ENCODE assay signal across 15 mouse cellular contexts in genomic region chr11:102411061-102411460, GRCm38 (mm10). TPM values are rescaled to one million over a fixed set of nuclear protein-coding genes. Genes with fewer than 3 reads are reported as not detected.
DNase-seq lines count a peak whose midpoint lies in the region; ATAC-seq and TF ChIP-seq lines count a peak whose summit lies in the region.
"Had no signal": no experiment of that assay in that cellular context is flagged by ENCODE, and none has a peak within 500 bp of the region (broad histone marks: within the 10 kb centered on the region; RNA-seq: fewer than 3 reads in every experiment).

No protein-coding gene starts in this region.

- TF ChIP-seq CTCF in heart, postnatal 0 days (IDR thresholded peaks at IDR 0.05; ENCODE audit: low read depth), result no peak
- no peak for TF ChIP-seq CTCF in liver, embryonic 14.5 days (IDR thresholded peaks at IDR 0.05; ENCODE audit: low read depth)

- no peak overlapping the region for H3K4me3 ChIP-seq in heart, postnatal 0 days (ENCODE audit: low read depth, low read length)
- H3K4me3 ChIP-seq in liver, embryonic 14.5 days (ENCODE audit: insufficient read depth in 1 of 2, low read depth in 2 of 2, low read length in 2 of 2), result no peak overlapping the region
- H3K4me3 ChIP-seq: forebrain, embryonic 15.5 days; midbrain, embryonic 13.5 days had no signal

- H3K4me1 ChIP-seq in heart, postnatal 0 days (ENCODE audit: control insufficient read depth, insufficient read depth), result peaks cover 9% of the 10 kb centered on the region
- peaks cover 20 to 23% of the 10 kb centered on the region in 2 experiments for H3K4me1 ChIP-seq in liver, embryonic 14.5 days (replicated peaks; ENCODE audit: control insufficient read depth in 2 of 2, insufficient read depth in 2 of 2, low read length in 1 of 2)

- WGBS in heart, postnatal 0 days, result 61% methylated on average over 3 of the region's 3 CpGs
- WGBS in liver, embryonic 14.5 days (ENCODE audit: insufficient replicate concordance), result 71% methylated on average over 3 of the region's 3 CpGs

- H3K27me3 ChIP-seq in heart, postnatal 0 days (ENCODE audit: control insufficient read depth, insufficient read depth, low read length), result no peaks in the 10 kb centered on the region
- no peaks in the 10 kb centered on the region for H3K27me3 ChIP-seq in liver, embryonic 14.5 days (ENCODE audit: control insufficient read depth, insufficient read depth, low read length)
- H3K27me3 ChIP-seq: forebrain, embryonic 15.5 days; midbrain, embryonic 13.5 days had no signal

- peak overlapping the region; percentile 7; the same call in 1 of the 2 replicates for H3K27ac ChIP-seq in heart, postnatal 0 days (ENCODE audit: low read depth)
- peak overlapping the region; percentile 12; the same call in 1 of the 2 replicates for H3K27ac ChIP-seq in liver, embryonic 14.5 days
- H3K27ac ChIP-seq: forebrain, embryonic 15.5 days; hindbrain, postnatal 0 days; midbrain, embryonic 13.5 days had no signal

- no peak for ATAC-seq in cerebellum, adult (ENCODE audit: insufficient number of reproducible peaks, low FRiP score, low TSS enrichment)
- no peak for ATAC-seq in heart, postnatal 0 days (ENCODE audit: insufficient read depth, low read depth)
- no peak for ATAC-seq in liver, embryonic 14.5 days (ENCODE audit: insufficient read depth)
- ATAC-seq in erythroblast, adult 5-6 weeks (replicated peaks; ENCODE audit: low FRiP score, poor library complexity, severe bottlenecking), result no peak
- ATAC-seq: forebrain, embryonic 15.5 days; hindbrain, postnatal 0 days; midbrain, embryonic 13.5 days had no signal

- no peaks in the 10 kb centered on the region for H3K9me3 ChIP-seq in heart, postnatal 0 days (replicated peaks; ENCODE audit: control insufficient read depth, low read length)
- no peaks in the 10 kb centered on the region for H3K9me3 ChIP-seq in liver, embryonic 14.5 days (ENCODE audit: control insufficient read depth, low read length)
- H3K9me3 ChIP-seq: forebrain, embryonic 15.5 days; midbrain, embryonic 13.5 days had no signal

- TF ChIP-seq EP300 in heart, postnatal 0 days (IDR thresholded peaks at IDR 0.05; ENCODE audit: low read depth), result no peak
- TF ChIP-seq EP300 in liver, embryonic 14.5 days (IDR thresholded peaks at IDR 0.05; ENCODE audit: low read depth), result no peak

- DNase-seq in cerebellum, adult 11-12 months, result peak; percentile 29
- no peak for DNase-seq in heart, postnatal 0 days (ENCODE audit: low spot score)
- DNase-seq in heart, adult 11 months, result no peak
- DNase-seq in 3134 (ENCODE audit: extremely low read depth, insufficient read length, low spot score), result peak; percentile 23
- no peak for DNase-seq in liver, embryonic 14.5 days (ENCODE audit: low read depth in 3 of 3, low spot score in 3 of 3)
- DNase-seq in left cerebral cortex, adult 8-10 months (ENCODE audit: low spot score in 2 of 2), result no peak

- H3K9ac ChIP-seq in heart, postnatal 0 days (replicated peaks; ENCODE audit: low read depth, low read length), result 0 out of 2 replicates have a peak overlapping the region, but pooled peaks have one; percentile 21
- no peak overlapping the region; the same call in 1 of the 2 replicates for H3K9ac ChIP-seq in liver, embryonic 14.5 days (replicated peaks)
- H3K9ac ChIP-seq: forebrain, embryonic 15.5 days; midbrain, embryonic 13.5 days had no signal

- H3K36me3 ChIP-seq in heart, postnatal 0 days (replicated peaks; ENCODE audit: control insufficient read depth, insufficient read depth, low read length), result no peaks in the 10 kb centered on the region
- no peaks in the 10 kb centered on the region for H3K36me3 ChIP-seq in liver, embryonic 14.5 days (replicated peaks; ENCODE audit: control insufficient read depth, insufficient read depth, low read depth)
- H3K36me3 ChIP-seq: forebrain, embryonic 15.5 days; midbrain, embryonic 13.5 days had no signal

- H3K4me2 ChIP-seq in heart, postnatal 0 days (ENCODE audit: low read depth, low read length), result no peak overlapping the region
- no peak overlapping the region for H3K4me2 ChIP-seq in liver, embryonic 14.5 days (ENCODE audit: low read depth)
- H3K4me2 ChIP-seq: forebrain, embryonic 15.5 days; midbrain, embryonic 13.5 days had no signal

RNA-seq across cellular contexts. Expression of gene Slc25a39, which starts 3.3 kb away (rescaled TPM):
- total RNA-seq in heart, postnatal 0 days (2014; rRNA removed; ENCODE audit: low replicate concordance), result 281 and 322 TPM in 2 replicates
- polyA plus RNA-seq in heart, postnatal 0 days (2015; fragmentation: Nextera tagmentation; extraction: Ambion mirVana), result 267 and 269 TPM in 2 replicates
- 167 and 187 TPM in 2 replicates for polyA plus RNA-seq in liver, embryonic 14.5 days (2012; rRNA removed)
- 339 and 363 TPM in 2 replicates for polyA plus RNA-seq in liver, embryonic 14.5 days (2014; fragmentation: Nextera tagmentation; extraction: Ambion mirVana)
- total RNA-seq in left cerebral cortex, adult 8-10 months (2022), result 10 to 100 TPM; 64.1 to 75.4 (median 68.9) TPM
- 461 and 462 TPM in 2 replicates for total RNA-seq in erythroblast, adult 5-6 weeks (2015; ENCODE audit: low replicate concordance)
- 236 and 290 TPM in 2 replicates for total RNA-seq in erythroblast, adult 5-6 weeks (2017; ENCODE audit: low replicate concordance)

RNA-seq across cellular contexts. Expression of gene Rundc3a, which starts 17.9 kb away (rescaled TPM):
- 12.5 TPM in 1 of 2 replicates, not detected in the other for total RNA-seq in heart, postnatal 0 days (2014; rRNA removed; ENCODE audit: low replicate concordance)
- 0.74 and 0.92 TPM in 2 replicates for polyA plus RNA-seq in heart, postnatal 0 days (2015; fragmentation: Nextera tagmentation; extraction: Ambion mirVana)
- 1.4 and 1.9 TPM in 2 replicates for polyA plus RNA-seq in liver, embryonic 14.5 days (2012; rRNA removed)
- polyA plus RNA-seq in liver, embryonic 14.5 days (2014; fragmentation: Nextera tagmentation; extraction: Ambion mirVana), result 1.0 and 1.2 TPM in 2 replicates
- total RNA-seq in left cerebral cortex, adult 8-10 months (2022), result 100 to 1,000 TPM; 433 to 468 (median 439) TPM
- 3.1 TPM in 1 of 2 replicates, not detected in the other for total RNA-seq in erythroblast, adult 5-6 weeks (2015; ENCODE audit: low replicate concordance)
- total RNA-seq in erythroblast, adult 5-6 weeks (2017; ENCODE audit: low replicate concordance), result 2.7 and 7.5 TPM in 2 replicates
- total RNA-seq: granulocyte monocyte progenitor cell, adult 5-6 weeks; heart, postnatal 25 days had no signal

RNA-seq across cellular contexts. Expression of gene Grn, which starts 19.1 kb away (rescaled TPM):
- 134 and 162 TPM in 2 replicates for total RNA-seq in heart, postnatal 0 days (2014; rRNA removed; ENCODE audit: low replicate concordance)
- 174 and 176 TPM in 2 replicates for polyA plus RNA-seq in heart, postnatal 0 days (2015; fragmentation: Nextera tagmentation; extraction: Ambion mirVana)
- 25.4 and 28.9 TPM in 2 replicates for polyA plus RNA-seq in liver, embryonic 14.5 days (2012; rRNA removed)
- 34.1 and 41.4 TPM in 2 replicates for polyA plus RNA-seq in liver, embryonic 14.5 days (2014; fragmentation: Nextera tagmentation; extraction: Ambion mirVana)
- total RNA-seq in left cerebral cortex, adult 8-10 months (2022), result 100 to 1,000 TPM in 2 of 4 experiments, 10 to 100 TPM in 2; 51.6 to 142 (median 80.2) TPM
- total RNA-seq in erythroblast, adult 5-6 weeks (2015; ENCODE audit: low replicate concordance), result 85.7 and 90.1 TPM in 2 replicates
- 26.3 and 56.1 TPM in 2 replicates for total RNA-seq in erythroblast, adult 5-6 weeks (2017; ENCODE audit: low replicate concordance)

RNA-seq across cellular contexts. Expression of gene Fam171a2, which starts 36.4 kb away (rescaled TPM):
- 40.8 and 58.6 TPM in 2 replicates for total RNA-seq in heart, postnatal 0 days (2014; rRNA removed; ENCODE audit: low replicate concordance)
- polyA plus RNA-seq in heart, postnatal 0 days (2015; fragmentation: Nextera tagmentation; extraction: Ambion mirVana), result 1.7 and 1.8 TPM in 2 replicates
- polyA plus RNA-seq in liver, embryonic 14.5 days (2012; rRNA removed), result 1.6 and 2.0 TPM in 2 replicates
- polyA plus RNA-seq in liver, embryonic 14.5 days (2014; fragmentation: Nextera tagmentation; extraction: Ambion mirVana), result 0.17 and 0.35 TPM in 2 replicates
- 100 to 1,000 TPM in 2 of 4 experiments, 10 to 100 TPM in 2; 88.3 to 104 (median 96.8) TPM for total RNA-seq in left cerebral cortex, adult 8-10 months (2022)
- not detected in 2 replicates for total RNA-seq in erythroblast, adult 5-6 weeks (2015; ENCODE audit: low replicate concordance)
- not detected in 2 replicates for total RNA-seq in erythroblast, adult 5-6 weeks (2017; ENCODE audit: low replicate concordance)
- total RNA-seq: granulocyte monocyte progenitor cell, adult 5-6 weeks; neutrophil, adult 5-6 weeks had no signal

RNA-seq across cellular contexts. Expression of gene Slc4a1, which starts 45.1 kb away (rescaled TPM):
- total RNA-seq in heart, postnatal 0 days (2014; rRNA removed; ENCODE audit: low replicate concordance), result 1.9 and 7.5 TPM in 2 replicates
- 1.3 and 3.1 TPM in 2 replicates for polyA plus RNA-seq in heart, postnatal 0 days (2015; fragmentation: Nextera tagmentation; extraction: Ambion mirVana)
- polyA plus RNA-seq in liver, embryonic 14.5 days (2012; rRNA removed), result 570 and 632 TPM in 2 replicates
- 606 and 703 TPM in 2 replicates for polyA plus RNA-seq in liver, embryonic 14.5 days (2014; fragmentation: Nextera tagmentation; extraction: Ambion mirVana)
- under 1 TPM in 3 of 4 experiments, not detected in 1; 0.08 to 0.41 (median 0.24) TPM for total RNA-seq in left cerebral cortex, adult 8-10 months (2022)
- 4,977 and 5,433 TPM in 2 replicates for total RNA-seq in erythroblast, adult 5-6 weeks (2015; ENCODE audit: low replicate concordance)
- total RNA-seq in erythroblast, adult 5-6 weeks (2017; ENCODE audit: low replicate concordance), result 6,454 and 7,565 TPM in 2 replicates
- polyA plus RNA-seq: urinary bladder, adult 2 months had no signal

Comparison
In these comparisons a context has a peak if more than half of its experiments do, and no peak if none do; other contexts are left out.
1. DNase-seq: peak in cerebellum, adult 11-12 months (single experiment) and 3134 (single experiment); none in heart, postnatal 0 days (single experiment), heart, adult 11 months (single experiment), liver, embryonic 14.5 days (0 of 3) and left cerebral cortex, adult 8-10 months (0 of 2).
2. RNA of gene Rundc3a, which starts 17.9 kb away (total RNA-seq): 433 to 468 TPM in left cerebral cortex, adult 8-10 months; 12.5 TPM in heart, postnatal 0 days and 2.7 to 7.5 TPM in erythroblast, adult 5-6 weeks; every median in the first group is over 10 times any median in the second.